Mouse (Mus musculus): ENCODE results near the gene Adamtsl5.

DNA sequence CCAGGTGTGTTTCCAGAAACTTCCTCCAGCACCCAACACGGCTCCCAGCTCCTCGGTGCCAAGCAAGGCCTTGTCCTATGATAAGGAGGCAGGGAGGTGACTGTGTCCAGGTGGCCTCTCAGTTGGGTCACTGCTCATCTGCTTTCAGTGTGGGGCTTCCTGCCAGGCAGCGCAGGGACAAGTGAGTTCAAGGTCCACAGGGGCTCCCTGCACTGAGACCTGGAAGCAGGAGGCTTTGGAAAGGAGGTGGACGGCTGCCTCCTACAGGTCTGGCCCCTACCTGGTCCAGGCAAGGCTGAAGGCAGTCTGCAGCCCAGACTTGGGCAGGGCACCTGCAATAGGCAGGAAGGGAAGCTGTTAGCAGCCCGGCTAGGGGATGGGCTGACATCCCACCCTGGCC, 44.5 kb upstream of the Adamtsl5 start:
- no peak for TF ChIP-seq EP300 (IDR thresholded peaks at IDR 0.05; ENCODE audit: low read depth)
- TF ChIP-seq CTCF (IDR thresholded peaks at IDR 0.05; ENCODE audit: low read depth), result no peak

Data from liver, postnatal 0 days (tissue).